Mouse (Mus musculus): ENCODE results near the gene Dse. TPM values are rescaled to one million over a fixed set of nuclear protein-coding genes. Genes with fewer than 3 reads are reported as not detected.
A peak's percentile ranks its signal among the peaks of the same experiment; 100 is the strongest.
"Not testable (repeated sequence)": the region's sequence is repeated elsewhere in the genome, so short reads cannot be mapped to it uniquely, and the experiment has no call there.

The Dse gene
- 6.5 and 6.9 TPM in 2 replicates for polyA plus RNA-seq (2015; fragmentation: Nextera tagmentation; extraction: Ambion mirVana)

GRCm38 (mm10) chr10:34207503-34207850 is at the start of gene Dse:
Dse (minus strand) TSS chr10:34207715.
- Histone ChIP-seq H3K27ac (ENCODE audit: low read length) (peak within 1 kb of the TSS; percentile 41), H3K9ac (ENCODE audit: low read depth, low read length) (peak within 1 kb of the TSS; percentile 54), H3K4me3 (ENCODE audit: low read depth, low read length) (peak within 1 kb of the TSS; percentile 63), H3K4me2 (ENCODE audit: low read depth, low read length) (peak within 1 kb of the TSS; percentile 62), H3K4me1 (ENCODE audit: control insufficient read depth, low read depth, low read length) (no peaks in the 10 kb centered on the region), H3K9me3 (replicated peaks; ENCODE audit: control insufficient read depth, low read length) (no peaks in the 10 kb centered on the region), H3K27me3 (ENCODE audit: control insufficient read depth, insufficient read depth, low read depth, low read length) (peaks cover 28% of the 10 kb centered on the region), H3K36me3 (ENCODE audit: control insufficient read depth, insufficient read depth) (no peaks in the 10 kb centered on the region)
- WGBS (ENCODE audit: insufficient replicate concordance), result under 1% methylated on average over 14 of the region's 14 CpGs
- no peak; the same call in 1 of the 2 replicates for ATAC-seq (ENCODE audit: low read depth)

GRCm38 (mm10) chr10:34252833-34253232 is 45.3 kb upstream of the Dse start:
- H3K9ac ChIP-seq (ENCODE audit: low read depth, low read length); H3K27ac ChIP-seq (ENCODE audit: low read length); H3K4me1 ChIP-seq (ENCODE audit: control insufficient read depth, low read depth, low read length); ATAC-seq (ENCODE audit: low read depth); H3K36me3 ChIP-seq (ENCODE audit: control insufficient read depth, insufficient read depth); H3K27me3 ChIP-seq (ENCODE audit: control insufficient read depth, insufficient read depth, low read depth, low read length); H3K4me2 ChIP-seq (ENCODE audit: low read depth, low read length); H3K4me3 ChIP-seq (ENCODE audit: low read depth, low read length); H3K9me3 ChIP-seq (replicated peaks; ENCODE audit: control insufficient read depth, low read length): not testable (repeated sequence)
- 71% methylated on average over 9 of the region's 9 CpGs for WGBS (ENCODE audit: insufficient replicate concordance)

- no peaks in the 10 kb centered on the region for H3K4me1 ChIP-seq (ENCODE audit: control insufficient read depth, low read depth, low read length)
- H3K9ac ChIP-seq (ENCODE audit: low read depth, low read length), result no peak overlapping the region
- H3K27me3 ChIP-seq (ENCODE audit: control insufficient read depth, insufficient read depth, low read depth, low read length), result no peaks in the 10 kb centered on the region
- no peak overlapping the region for H3K4me3 ChIP-seq (ENCODE audit: low read depth, low read length)
- H3K4me2 ChIP-seq (ENCODE audit: low read depth, low read length), result no peak overlapping the region
- no peaks in the 10 kb centered on the region for H3K9me3 ChIP-seq (replicated peaks; ENCODE audit: control insufficient read depth, low read length)
- 10% methylated on average over 2 of the region's 2 CpGs for WGBS (ENCODE audit: insufficient replicate concordance)
- H3K36me3 ChIP-seq (ENCODE audit: control insufficient read depth, insufficient read depth), result no peaks in the 10 kb centered on the region
- no peak for ATAC-seq (ENCODE audit: low read depth)
- no peak overlapping the region for H3K27ac ChIP-seq (ENCODE audit: low read length)
Measured at GRCm38 (mm10) chr10:34249594-34249993, 42.1 kb upstream of the Dse start.

GRCm38 (mm10) chr10:34247757-34248156 is 40.2 kb upstream of the Dse start:
- WGBS (ENCODE audit: insufficient replicate concordance), result 45% methylated on average over 3 of the region's 3 CpGs
- H3K27me3 ChIP-seq (ENCODE audit: control insufficient read depth, insufficient read depth, low read depth, low read length), result no peaks in the 10 kb centered on the region
- H3K9ac ChIP-seq (ENCODE audit: low read depth, low read length), result no peak overlapping the region
- no peaks in the 10 kb centered on the region for H3K9me3 ChIP-seq (replicated peaks; ENCODE audit: control insufficient read depth, low read length)
- no peaks in the 10 kb centered on the region for H3K36me3 ChIP-seq (ENCODE audit: control insufficient read depth, insufficient read depth)
- ATAC-seq (ENCODE audit: low read depth), result no peak
- H3K27ac ChIP-seq (ENCODE audit: low read length), result no peak overlapping the region
- no peaks in the 10 kb centered on the region for H3K4me1 ChIP-seq (ENCODE audit: control insufficient read depth, low read depth, low read length)
- H3K4me3 ChIP-seq (ENCODE audit: low read depth, low read length), result no peak overlapping the region
- no peak overlapping the region for H3K4me2 ChIP-seq (ENCODE audit: low read depth, low read length)

- H3K27ac ChIP-seq (ENCODE audit: low read length), result no peak overlapping the region
- no peaks in the 10 kb centered on the region for H3K36me3 ChIP-seq (ENCODE audit: control insufficient read depth, insufficient read depth)
- no peak overlapping the region for H3K9ac ChIP-seq (ENCODE audit: low read depth, low read length)
- no peaks in the 10 kb centered on the region for H3K27me3 ChIP-seq (ENCODE audit: control insufficient read depth, insufficient read depth, low read depth, low read length)
- H3K4me1 ChIP-seq (ENCODE audit: control insufficient read depth, low read depth, low read length), result no peaks in the 10 kb centered on the region
- no peak overlapping the region for H3K4me3 ChIP-seq (ENCODE audit: low read depth, low read length)
- 46% methylated on average over 2 of the region's 2 CpGs for WGBS (ENCODE audit: insufficient replicate concordance)
- no peak for ATAC-seq (ENCODE audit: low read depth)
- H3K4me2 ChIP-seq (ENCODE audit: low read depth, low read length), result no peak overlapping the region
- no peaks in the 10 kb centered on the region for H3K9me3 ChIP-seq (replicated peaks; ENCODE audit: control insufficient read depth, low read length)
Measured at GRCm38 (mm10) chr10:34246106-34246505, 38.6 kb upstream of the Dse start.

- Histone ChIP-seq H3K27me3 (ENCODE audit: control insufficient read depth, insufficient read depth, low read depth, low read length) (no peaks in the 10 kb centered on the region), H3K4me2 (ENCODE audit: low read depth, low read length) (no peak overlapping the region), H3K9me3 (replicated peaks; ENCODE audit: control insufficient read depth, low read length) (no peaks in the 10 kb centered on the region), H3K36me3 (ENCODE audit: control insufficient read depth, insufficient read depth) (no peaks in the 10 kb centered on the region), H3K9ac (ENCODE audit: low read depth, low read length) (no peak overlapping the region), H3K27ac (ENCODE audit: low read length) (no peak overlapping the region), H3K4me3 (ENCODE audit: low read depth, low read length) (no peak overlapping the region), H3K4me1 (ENCODE audit: control insufficient read depth, low read depth, low read length) (no peaks in the 10 kb centered on the region)
- 52% methylated on average over 5 of the region's 5 CpGs for WGBS (ENCODE audit: insufficient replicate concordance)
- ATAC-seq (ENCODE audit: low read depth), result no peak
Measured at GRCm38 (mm10) chr10:34244745-34245144, 37.2 kb upstream of the Dse start.

GRCm38 (mm10) chr10:34238536-34238935 is 31.0 kb upstream of the Dse start:
- Histone ChIP-seq H3K4me3 (ENCODE audit: low read depth, low read length) (no peak overlapping the region), H3K27me3 (ENCODE audit: control insufficient read depth, insufficient read depth, low read depth, low read length) (no peaks in the 10 kb centered on the region), H3K27ac (ENCODE audit: low read length) (no peak overlapping the region), H3K36me3 (ENCODE audit: control insufficient read depth, insufficient read depth) (no peaks in the 10 kb centered on the region), H3K4me1 (ENCODE audit: control insufficient read depth, low read depth, low read length) (peaks cover 10% of the 10 kb centered on the region), H3K9ac (ENCODE audit: low read depth, low read length) (no peak overlapping the region), H3K4me2 (ENCODE audit: low read depth, low read length) (peak overlapping the region; percentile 24; the same call in 1 of the 2 replicates), H3K9me3 (replicated peaks; ENCODE audit: control insufficient read depth, low read length) (no peaks in the 10 kb centered on the region)
- peak; percentile 88 for ATAC-seq (ENCODE audit: low read depth)
- WGBS (ENCODE audit: insufficient replicate concordance), result 35% methylated on average over 4 of the region's 4 CpGs

- 74% methylated on average over 5 of the region's 5 CpGs for WGBS (ENCODE audit: insufficient replicate concordance)
- Histone ChIP-seq H3K4me1 (ENCODE audit: control insufficient read depth, low read depth, low read length) (peaks cover 10% of the 10 kb centered on the region), H3K27ac (ENCODE audit: low read length) (no peak overlapping the region), H3K36me3 (ENCODE audit: control insufficient read depth, insufficient read depth) (no peaks in the 10 kb centered on the region), H3K9ac (ENCODE audit: low read depth, low read length) (no peak overlapping the region), H3K4me2 (ENCODE audit: low read depth, low read length) (no peak overlapping the region), H3K4me3 (ENCODE audit: low read depth, low read length) (no peak overlapping the region), H3K27me3 (ENCODE audit: control insufficient read depth, insufficient read depth, low read depth, low read length) (no peaks in the 10 kb centered on the region), H3K9me3 (replicated peaks; ENCODE audit: control insufficient read depth, low read length) (no peaks in the 10 kb centered on the region)
- ATAC-seq (ENCODE audit: low read depth), result no peak
Measured at GRCm38 (mm10) chr10:34236569-34236968, 29.1 kb upstream of the Dse start.

- Histone ChIP-seq H3K9ac (ENCODE audit: low read depth, low read length) (no peak overlapping the region), H3K4me2 (ENCODE audit: low read depth, low read length) (no peak overlapping the region), H3K27ac (ENCODE audit: low read length) (no peak overlapping the region), H3K36me3 (ENCODE audit: control insufficient read depth, insufficient read depth) (no peaks in the 10 kb centered on the region), H3K9me3 (replicated peaks; ENCODE audit: control insufficient read depth, low read length) (no peaks in the 10 kb centered on the region), H3K27me3 (ENCODE audit: control insufficient read depth, insufficient read depth, low read depth, low read length) (no peaks in the 10 kb centered on the region), H3K4me1 (ENCODE audit: control insufficient read depth, low read depth, low read length) (peaks cover 10% of the 10 kb centered on the region), H3K4me3 (ENCODE audit: low read depth, low read length) (no peak overlapping the region)
- no peak for ATAC-seq (ENCODE audit: low read depth)
- WGBS (ENCODE audit: insufficient replicate concordance), result 5% methylated on average over 3 of the region's 3 CpGs
Measured at GRCm38 (mm10) chr10:34235384-34235783, 27.9 kb upstream of the Dse start.

Data from liver, embryonic 16.5 days (tissue).